Mouse (Mus musculus) layer of hippocampus, postnatal 36 days (tissue): ENCODE measurements around the gene Apobec3. TPM values are rescaled to one million over a fixed set of nuclear protein-coding genes. Genes with fewer than 3 reads are reported as not detected.

Experiments used
- DNase-seq, 2 experiments: peaks; one replicate each; pipeline ENCODE4 v3.0.0; 2022
- total RNA-seq, 2 experiments: library from RNA; stranded (reverse); gene quantifications; 2 replicates each; pipeline ENCODE4 v1.2.3; 2021

Gene Apobec3
- total RNA-seq, 2 experiments from 2014 or later = 3.9 to 6.7 TPM

DNA sequence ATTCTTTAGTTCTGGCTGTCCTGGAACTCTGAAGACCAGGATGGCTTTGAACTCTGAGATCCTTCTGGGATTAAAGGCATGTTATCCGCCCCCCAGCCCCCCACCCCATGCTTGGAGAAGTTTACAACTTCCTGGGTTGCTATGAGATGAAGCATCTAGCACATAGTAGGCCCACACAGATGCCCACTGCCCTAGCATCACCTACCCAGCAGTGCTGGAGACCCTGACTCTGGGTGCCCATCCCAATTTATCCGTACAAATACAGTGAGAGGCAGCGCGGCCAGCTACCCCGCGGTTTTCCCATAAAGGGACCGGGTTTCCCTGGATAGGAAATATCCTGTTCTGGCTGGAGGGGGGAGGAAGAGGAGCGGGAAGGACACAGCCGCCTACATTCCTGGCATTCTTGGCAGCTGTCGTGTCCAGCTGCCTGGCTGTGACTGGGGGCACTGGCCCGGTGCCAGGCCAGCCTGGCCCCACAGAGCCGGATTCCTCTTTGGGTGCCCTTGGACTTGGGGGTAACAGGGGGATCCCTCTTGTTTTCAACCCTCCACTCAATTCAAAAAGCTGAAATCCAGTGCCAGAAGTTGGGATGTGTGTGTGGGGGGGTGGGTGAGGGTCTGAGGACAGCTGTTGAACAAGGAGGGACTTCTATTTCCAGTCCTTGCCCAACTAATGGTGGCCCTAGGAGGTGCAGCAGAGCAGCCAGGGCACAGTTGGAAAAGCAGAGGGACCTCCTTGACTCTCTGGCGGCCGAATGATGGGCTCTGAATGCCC lies 60.5 kb downstream of the Apobec3 start:
- no peak for DNase-seq

DNA sequence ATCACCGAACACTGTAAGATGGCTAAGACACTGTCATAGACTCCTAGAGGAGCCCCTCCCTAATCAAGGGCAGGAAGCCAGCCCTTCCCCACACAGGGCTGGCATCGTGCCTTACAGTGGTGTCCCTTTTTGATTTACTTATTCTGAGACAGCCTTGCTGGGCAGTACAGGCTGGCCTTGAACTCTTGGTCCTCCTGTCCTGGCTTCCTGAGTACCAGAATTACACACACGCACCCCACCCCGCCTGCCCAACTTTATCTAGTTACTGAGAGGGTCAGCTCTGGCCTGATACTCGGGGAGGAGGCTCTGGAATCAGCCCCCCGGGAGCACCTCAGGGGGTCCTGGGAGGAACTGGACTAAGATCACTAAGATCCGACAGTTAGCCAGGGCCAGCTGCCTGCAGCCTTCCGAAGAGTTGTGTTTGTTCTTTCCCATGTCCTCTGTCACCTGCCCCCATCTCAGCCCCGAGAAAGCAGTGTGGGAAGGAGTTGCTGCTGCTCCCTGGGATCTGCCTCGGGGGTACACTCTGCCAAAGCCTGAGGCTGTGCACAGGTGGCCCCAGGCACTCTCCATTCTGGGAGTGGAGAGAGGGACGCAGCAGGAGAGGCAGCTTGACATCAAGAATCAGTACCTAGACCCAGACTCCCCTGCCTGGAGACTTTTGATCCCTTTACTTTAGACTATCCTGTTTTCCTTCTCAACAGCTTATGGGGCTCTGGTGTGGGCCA lies 61.2 kb downstream of the Apobec3 start:
- DNase-seq = no peak

DNA sequence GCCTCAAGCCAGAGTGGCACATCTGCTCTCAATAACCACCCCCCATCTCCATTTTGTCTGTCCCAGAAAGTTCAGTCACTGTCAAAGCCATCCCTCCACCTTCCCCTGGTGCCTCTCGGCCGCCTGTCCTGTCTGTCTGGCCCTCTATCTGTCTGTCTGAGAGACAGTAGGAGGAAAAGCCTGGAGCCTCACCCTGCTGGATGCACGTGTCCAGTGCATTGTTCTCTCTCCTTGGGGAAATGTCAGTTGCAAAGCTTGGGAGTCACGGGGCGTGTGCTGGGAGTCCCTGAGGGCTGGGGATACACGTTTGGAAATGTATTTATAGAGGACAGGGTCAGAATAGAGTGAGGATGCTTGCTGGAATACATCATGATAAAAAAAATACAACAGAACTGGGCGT lies 62.0 kb downstream of the Apobec3 start:
- DNase-seq = no peak

DNA sequence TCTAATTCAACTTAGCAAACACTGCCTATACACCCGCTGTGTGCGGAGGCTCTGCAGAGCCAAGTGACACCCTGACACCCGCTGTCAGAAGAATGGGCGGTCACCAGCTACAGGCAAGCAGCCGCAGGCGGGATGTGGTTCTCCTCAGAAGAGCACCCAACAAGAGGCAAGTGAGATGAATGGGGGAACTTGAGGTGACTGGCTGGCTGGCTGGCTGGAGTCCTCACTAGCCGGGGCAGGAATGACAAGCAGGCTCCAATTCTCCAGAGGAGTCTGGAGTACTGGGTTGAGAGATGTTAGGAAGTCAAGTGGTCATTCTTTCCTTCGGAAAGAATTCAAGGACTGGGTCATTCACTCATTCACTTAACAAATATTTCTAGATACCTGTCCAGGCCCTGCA lies 65.1 kb downstream of the Apobec3 start:
- DNase-seq = no peak

DNA sequence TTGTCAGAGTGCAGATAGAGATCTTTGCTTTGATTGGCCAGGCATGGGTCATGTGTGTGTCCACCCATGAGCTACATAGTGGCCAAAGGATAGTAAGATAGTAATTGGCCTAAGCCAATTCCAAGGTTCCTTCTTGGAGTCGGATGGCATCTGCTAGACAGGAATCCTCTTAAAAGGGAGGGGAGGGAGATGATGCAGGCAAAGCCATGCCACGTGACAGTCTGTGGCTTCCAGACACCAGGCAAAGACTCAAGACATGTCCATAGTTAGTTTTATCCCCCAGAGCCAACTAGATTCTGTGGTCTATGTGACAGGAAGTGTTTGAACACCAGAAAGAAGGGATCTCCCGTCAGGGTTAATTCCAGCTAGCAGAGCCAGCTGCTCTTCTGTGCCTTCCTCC lies 67.0 kb downstream of the Apobec3 start:
- DNase-seq = no peak

DNA sequence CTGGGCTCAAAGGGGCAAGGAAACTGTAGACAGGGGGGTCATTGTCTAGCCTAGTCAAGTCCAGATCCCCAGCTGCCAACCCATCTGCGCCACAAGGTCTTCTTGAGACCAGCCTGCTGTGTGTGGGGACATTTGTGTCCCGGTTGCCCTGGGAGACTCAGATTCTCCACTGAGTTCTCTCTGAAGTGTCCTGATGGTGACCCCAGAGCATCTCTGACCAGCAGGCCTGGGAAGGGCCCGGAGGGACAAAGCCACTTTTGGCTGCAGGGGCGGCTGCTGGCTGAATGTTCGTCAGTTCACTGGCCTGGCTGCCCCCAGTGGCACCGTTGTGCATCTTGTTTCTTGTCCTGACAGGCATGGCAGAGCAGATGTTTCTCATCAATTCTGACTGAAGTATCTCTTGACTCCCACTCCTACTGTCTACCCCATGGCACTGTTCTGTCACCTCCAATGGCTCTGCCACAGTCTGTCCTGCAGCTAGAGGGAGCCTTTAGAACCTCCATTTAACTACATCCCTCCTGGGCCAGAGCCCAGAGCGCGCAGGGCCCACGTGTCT lies 70.0 kb downstream of the Apobec3 start:
- DNase-seq = no peak

DNA sequence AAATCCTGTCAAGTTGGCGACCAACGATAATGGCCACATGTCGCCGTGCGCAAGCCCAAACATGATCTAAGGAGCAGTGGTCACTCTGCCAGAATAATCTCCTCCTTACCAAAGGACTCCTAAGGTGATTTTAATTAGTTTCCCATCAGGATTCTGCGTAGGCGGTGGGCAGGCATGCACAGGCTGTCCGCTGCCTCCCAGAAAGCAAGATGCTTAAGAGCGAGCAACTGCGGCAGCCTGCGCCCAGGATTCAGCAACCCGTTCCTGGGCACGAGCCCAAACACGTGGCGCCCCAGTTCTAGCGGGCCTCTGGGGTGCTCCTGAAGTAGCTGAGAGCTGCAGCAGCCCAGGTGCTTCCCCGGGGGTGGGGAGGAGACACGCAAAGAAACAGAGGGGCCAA lies 71.2 kb downstream of the Apobec3 start:
- no peak for DNase-seq

DNA sequence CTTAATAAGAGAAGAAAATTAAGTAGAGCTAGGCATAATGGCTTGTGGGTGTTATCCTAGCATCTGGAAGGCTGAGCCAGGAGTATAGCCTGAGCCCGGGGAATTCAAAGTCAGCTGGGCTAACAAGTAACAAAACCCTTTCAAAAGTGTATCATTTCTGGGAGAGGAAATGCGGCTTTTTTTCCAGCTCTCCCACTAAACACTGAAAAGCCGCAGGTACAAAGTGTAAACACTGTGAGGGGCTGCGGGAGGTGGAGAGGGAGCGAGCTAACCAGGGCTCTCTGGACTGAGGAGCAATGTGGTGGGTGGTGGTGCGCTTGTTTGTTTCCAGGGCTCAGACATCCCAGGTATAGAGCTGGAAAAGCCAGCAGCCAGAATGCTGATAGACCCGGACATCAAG lies 72.9 kb downstream of the Apobec3 start:
- no peak for DNase-seq

Other genes with a start within 250 kb of the Apobec3 start
- gene Fam227a, start 232.7 kb upstream of the Apobec3 start, total RNA-seq = 10 to 100 TPM in 1 of 2 experiments, 1 to 10 TPM in 1; 9.7 to 16.0 TPM
- gene Cby1, start 232.5 kb upstream of the Apobec3 start, total RNA-seq = 10 to 100 TPM; 43.2 to 44.3 TPM
- gene Tomm22, start 220.8 kb upstream of the Apobec3 start, total RNA-seq = 100 to 1,000 TPM; 101 to 108 TPM
- 10 to 100 TPM; 48.4 to 50.1 TPM for gene Josd1, start 203.7 kb upstream of the Apobec3 start, total RNA-seq
- gene Gtpbp1, start 200.8 kb upstream of the Apobec3 start, total RNA-seq = 10 to 100 TPM; 48.6 to 51.6 TPM
- 10 to 100 TPM; 25.3 to 31.9 TPM for gene Sun2, start 149.1 kb upstream of the Apobec3 start, total RNA-seq
- gene Dnal4, start 113.8 kb upstream of the Apobec3 start, total RNA-seq = 10 to 100 TPM; 52.4 to 53.3 TPM
- gene Nptxr, start 86.9 kb upstream of the Apobec3 start, total RNA-seq = 100 to 1,000 TPM; 729 to 800 TPM
- gene Npcd, start 57.4 kb upstream of the Apobec3 start, total RNA-seq = 10 to 100 TPM in 1 of 2 experiments, 1 to 10 TPM in 1; 5.8 to 10.8 TPM
- gene Cbx6, start 57.0 kb upstream of the Apobec3 start, total RNA-seq = 100 to 1,000 TPM; 335 to 366 TPM
- gene Cbx7, start 79.5 kb downstream of the Apobec3 start, total RNA-seq = 10 to 100 TPM; 40.4 to 44.8 TPM
- gene Pdgfb, start 123.3 kb downstream of the Apobec3 start, total RNA-seq = 10 to 100 TPM; 27.3 to 27.6 TPM
- 100 to 1,000 TPM; 341 to 377 TPM for gene Syngr1, start 199.7 kb downstream of the Apobec3 start, total RNA-seq
- 100 to 1,000 TPM; 497 to 547 TPM for gene Rpl3, start 200.2 kb downstream of the Apobec3 start, total RNA-seq
- 10 to 100 TPM; 23.9 to 24.0 TPM for gene Tab1, start 241.5 kb downstream of the Apobec3 start, total RNA-seq